Mouse (Mus musculus) embryo, embryonic 11 days (tissue): ENCODE data around the gene Rrp1.

Experiments used
- DNase-seq: peaks from one replicate; pipeline ENCODE4 v3.0.0-alpha.2; 2015

Gene Rrp1

DNA sequence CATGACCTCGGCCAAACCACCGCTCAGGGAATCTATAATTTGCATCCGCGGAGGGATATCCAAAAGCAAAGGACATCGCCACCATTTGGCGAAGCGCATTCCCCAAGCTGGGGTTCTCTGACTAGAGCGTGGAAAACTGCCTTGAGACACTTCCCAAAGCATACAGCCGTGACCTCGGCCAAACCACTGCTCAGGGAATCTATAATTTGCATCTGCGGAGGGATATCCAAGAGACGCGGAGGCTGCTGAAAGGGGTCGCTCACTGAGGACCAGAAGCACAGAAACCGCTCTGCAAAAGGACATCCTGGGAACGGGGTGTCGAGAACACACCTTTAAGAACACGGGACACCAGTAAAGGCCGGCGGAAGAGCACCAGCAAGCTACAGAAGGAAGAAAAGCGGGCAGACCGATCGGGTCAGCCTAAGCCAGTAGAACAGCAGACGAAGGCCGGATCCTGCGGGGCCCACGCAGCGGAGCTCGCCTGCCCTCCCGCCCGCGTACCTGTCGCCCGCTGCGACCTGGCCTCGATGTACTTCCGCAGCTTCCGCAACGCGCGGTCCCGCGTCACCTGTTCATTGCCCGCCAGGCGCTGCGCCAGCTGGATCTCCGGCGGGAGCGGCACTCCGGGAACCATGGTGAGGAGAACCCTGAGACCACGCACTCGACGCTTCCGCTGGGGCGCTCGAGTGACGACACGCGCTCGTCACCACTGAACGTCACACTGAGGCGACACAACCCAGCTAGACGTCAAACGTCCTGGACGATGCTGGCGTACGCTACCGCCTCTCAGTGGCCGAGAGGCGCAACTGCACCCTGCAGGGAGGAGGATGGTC is at the start of gene Rrp1:
Rrp1 (minus strand) TSS at position 725 of the 833 bp plus-strand sequence.
- peak; percentile 94 for DNase-seq

GRCm38 (mm10) chr10:78461767-78462166 is 48.9 kb upstream of the Rrp1 start:
- no peak for DNase-seq

DNA sequence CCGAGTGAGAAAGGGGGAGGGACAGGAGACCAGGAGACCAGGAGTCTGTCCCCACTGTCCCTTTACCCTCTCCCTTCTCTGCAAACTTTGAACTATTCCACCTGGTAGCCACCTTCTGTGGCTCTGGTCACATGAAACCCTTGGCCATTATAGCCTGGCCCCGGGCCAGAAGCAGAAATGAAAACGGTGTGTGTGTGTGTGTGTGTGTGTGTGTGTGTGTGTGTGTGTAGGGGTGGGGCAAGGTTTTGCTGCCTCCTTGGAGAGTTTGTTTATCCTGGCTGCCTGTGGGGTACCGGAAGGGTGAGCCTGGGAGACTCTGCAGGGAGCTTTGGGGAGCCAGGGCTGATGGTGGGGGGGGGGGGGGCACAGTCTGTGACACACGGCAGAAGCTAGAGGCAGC is 47.6 kb upstream of the Rrp1 start:
- DNase-seq, result no peak

GRCm38 (mm10) chr10:78458348-78459111 is 45.7 kb upstream of the Rrp1 start:
- no peak for DNase-seq

GRCm38 (mm10) chr10:78457495-78458347 is 44.9 kb upstream of the Rrp1 start:
- peak; percentile 43 for DNase-seq

DNA sequence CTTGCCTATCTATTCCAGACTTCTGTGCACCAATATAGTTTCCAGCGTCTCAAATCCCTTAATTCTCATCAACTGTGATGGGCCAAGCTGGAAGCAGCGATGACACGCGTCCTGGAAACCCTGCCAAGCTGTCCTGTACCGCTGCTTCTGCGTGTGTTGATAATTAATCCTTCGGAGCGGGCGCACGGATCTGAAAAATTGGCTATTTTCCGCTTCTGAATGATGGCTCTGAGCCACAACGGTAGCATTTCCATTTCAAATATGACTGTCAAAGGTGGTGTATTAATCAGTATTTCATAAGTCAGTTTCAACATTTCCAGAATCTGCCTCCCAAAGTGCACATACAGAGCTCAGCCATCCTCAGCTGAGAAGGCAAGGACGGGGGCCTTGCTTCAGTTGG is 43.9 kb upstream of the Rrp1 start:
- no peak for DNase-seq

GRCm38 (mm10) chr10:78452641-78453040 is 39.8 kb upstream of the Rrp1 start:
- peak; percentile 26 for DNase-seq

GRCm38 (mm10) chr10:78450761-78451160 is 37.9 kb upstream of the Rrp1 start:
- no peak for DNase-seq

DNA sequence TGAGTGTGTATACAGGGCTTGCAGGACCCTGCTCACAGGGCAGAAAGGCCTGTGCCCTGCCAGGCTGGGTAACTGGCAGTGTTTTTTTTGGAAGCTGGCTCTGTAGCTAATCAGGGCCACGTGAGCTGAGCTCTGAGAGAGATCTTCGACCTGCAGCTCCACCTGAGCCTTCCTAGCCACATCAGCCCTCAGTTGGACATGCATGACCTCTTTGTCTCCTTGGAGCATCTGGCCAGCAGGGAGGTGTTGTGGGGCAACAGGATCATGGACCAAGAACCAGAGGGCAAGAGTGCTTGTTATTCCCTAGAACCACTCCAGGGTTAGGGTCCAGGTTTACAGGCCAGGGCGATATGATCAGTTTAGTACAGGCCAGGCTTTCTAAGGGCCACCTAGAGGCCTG is 34.6 kb upstream of the Rrp1 start:
- DNase-seq, result no peak

- DNase-seq, result no peak
Observed at GRCm38 (mm10) chr10:78446195-78446594, 33.4 kb upstream of the Rrp1 start.

DNA sequence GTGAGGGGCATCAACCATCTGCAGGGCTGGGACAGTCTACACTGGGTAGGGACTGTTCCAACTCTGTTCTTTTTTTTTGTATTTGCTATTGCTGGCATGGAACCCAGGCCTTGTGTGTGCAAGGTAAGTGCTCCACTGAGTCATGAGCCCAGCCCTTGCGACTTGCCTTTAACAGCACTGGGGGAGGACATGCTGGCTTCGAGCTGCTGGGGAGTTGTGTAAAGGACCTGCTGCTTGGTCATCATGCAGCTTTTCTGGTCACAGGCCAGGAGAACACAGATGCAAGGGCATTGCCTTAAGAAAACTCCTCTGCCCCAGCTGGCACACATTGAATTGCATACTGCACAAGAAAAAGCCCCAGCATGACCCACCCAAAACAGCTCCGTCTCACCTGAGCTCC is 29.4 kb upstream of the Rrp1 start:
- DNase-seq, result no peak

- DNase-seq, result no peak
Observed at GRCm38 (mm10) chr10:78441606-78442005, 28.8 kb upstream of the Rrp1 start.

DNA sequence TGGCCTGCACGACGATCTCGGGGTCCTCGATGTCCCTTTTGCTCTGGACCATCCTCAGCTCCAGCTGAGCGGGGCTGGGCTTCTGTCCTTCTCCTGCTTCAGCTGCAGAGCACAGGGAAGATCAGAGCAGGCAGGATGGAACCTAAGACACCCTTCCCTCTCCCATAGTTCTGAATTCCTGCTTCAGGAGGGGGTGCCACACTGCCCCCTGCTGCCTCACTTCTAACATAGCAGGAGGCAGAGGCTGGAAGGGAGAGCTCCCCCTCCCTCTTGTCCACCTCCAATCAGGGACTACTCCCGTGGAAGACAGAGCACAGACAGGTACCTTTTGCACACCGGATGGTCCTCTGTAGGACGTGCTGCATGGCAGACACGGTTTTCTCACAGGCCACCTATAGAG is 28.0 kb upstream of the Rrp1 start:
- peak; percentile 34 for DNase-seq

DNA sequence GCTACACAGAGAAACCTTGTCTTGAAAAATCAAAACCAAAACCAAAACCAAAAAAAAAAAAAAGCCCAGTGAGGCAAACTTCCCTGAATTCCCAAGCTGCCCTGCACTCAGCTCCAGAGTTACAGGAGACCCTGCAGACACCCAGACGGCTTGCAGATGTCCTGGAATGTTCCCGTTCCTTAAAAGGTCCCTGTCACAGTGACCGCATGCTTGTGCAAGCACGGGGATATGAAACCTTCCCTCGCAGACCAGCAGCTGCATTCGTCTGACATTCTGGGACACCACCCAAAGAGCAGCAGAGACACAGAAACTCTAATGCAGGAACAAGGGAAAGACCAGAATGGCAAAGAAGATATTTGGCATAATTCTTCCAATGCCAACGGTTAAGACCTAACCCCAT is 27.1 kb upstream of the Rrp1 start:
- no peak for DNase-seq

GRCm38 (mm10) chr10:78439550-78439949 is 26.7 kb upstream of the Rrp1 start:
- DNase-seq, result peak; percentile 42

DNA sequence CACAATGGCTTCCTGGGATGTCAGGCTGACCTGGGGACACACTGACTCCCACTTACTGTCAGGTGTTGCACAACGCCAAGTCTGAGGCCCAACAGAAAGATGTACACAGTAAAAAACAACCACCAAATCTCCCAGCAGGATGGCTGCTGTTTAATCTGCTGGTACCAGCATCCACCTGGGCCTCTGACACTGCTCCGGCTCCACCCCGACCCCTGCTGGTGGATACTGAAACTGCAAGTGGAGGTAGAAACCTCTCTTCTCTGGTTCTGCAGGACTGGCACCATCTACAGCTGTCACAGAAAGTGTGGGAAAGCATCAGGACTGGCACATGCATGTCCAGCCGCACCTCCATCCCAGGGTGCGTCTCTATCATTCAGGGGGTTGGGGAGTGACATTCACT is 25.3 kb upstream of the Rrp1 start:
- peak; percentile 73 for DNase-seq

DNA sequence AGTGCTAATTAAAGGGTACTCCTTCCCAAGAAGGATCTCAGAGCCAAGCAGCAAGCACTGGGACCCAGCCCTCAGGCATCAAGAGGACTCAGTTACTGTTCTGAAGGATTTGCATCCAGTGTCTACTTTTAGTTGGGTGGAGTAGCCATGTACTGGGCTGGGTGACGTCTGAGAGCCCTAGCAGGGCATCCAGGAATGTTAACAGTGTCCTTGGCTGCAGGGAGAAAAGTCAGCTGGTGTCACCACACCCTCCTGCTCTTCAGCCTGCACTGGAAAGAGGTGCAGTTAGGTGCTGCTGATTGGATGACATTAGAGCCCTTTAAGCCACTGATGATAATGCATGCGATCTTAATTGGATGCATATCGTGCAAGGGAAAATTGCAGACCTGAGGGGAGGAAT is 20.0 kb upstream of the Rrp1 start:
- DNase-seq, result no peak

- no peak for DNase-seq
Observed at GRCm38 (mm10) chr10:78429776-78430175, 16.9 kb upstream of the Rrp1 start.

- no peak for DNase-seq
Observed at GRCm38 (mm10) chr10:78429180-78429579, 16.3 kb upstream of the Rrp1 start.

GRCm38 (mm10) chr10:78428070-78428469 is 15.2 kb upstream of the Rrp1 start:
- no peak for DNase-seq

DNA sequence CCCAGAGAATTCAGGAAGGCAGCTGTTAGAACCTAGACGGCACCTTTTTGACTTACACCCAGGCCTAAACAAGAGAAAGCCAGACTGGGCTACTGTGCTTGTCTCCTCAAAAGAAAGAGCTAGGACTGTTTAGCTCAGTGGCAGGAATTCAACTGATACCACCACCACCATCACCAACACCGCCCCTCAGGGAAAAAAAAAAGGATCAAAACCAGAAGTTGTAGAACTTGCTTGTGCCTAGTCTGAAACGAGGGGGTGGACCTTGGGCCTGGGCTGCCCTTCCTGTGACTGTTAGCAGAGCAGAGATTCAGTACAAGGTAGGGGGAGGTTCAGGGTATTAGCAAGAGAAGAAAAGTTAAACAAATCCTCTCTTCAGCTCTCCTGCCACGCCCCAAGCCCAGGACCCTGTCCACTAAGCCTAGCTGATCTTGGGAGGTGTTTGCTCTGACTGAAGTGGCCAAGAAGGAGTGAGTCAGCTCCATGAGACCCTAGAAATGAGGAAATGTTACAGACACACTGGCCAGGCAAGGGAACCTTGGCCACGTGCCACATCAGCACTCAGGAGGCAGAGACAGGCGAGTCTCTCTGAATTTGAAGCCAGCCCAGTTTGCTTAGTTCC is 13.4 kb upstream of the Rrp1 start:
- DNase-seq, result peak; percentile 19

- DNase-seq, result peak; percentile 89
Observed at GRCm38 (mm10) chr10:78425181-78426041, 12.6 kb upstream of the Rrp1 start, which contains the start of gene Cstb. TSS of gene Cstb (plus strand) at chr10:78425669.
